Mouse (Mus musculus): ENCODE data around the gene 4933414I15Rik.

DNA sequence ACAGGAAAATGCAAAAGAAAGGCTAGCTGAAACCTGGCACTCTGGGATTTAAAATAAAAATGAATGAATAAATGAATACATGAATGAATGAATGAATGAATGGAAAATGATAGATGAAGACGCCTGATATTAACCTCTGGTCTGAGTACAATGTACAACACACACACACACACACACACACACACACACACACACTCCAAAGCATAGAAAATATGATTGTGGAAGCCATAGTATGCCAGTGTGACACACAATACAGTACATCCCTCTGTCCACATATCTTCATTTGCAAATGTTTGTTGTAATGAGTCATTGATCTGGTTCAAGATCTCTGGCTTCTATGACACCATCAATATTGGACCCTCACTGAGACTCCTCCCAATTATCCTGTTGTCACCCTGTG is 11.5 kb downstream of the 4933414I15Rik start:
- TF ChIP-seq GATA1 (IDR thresholded peaks at IDR 0.05; ENCODE audit: low read length) (no peak), TAL1 (IDR thresholded peaks at IDR 0.05; ENCODE audit: low read length) (no peak)
